Mouse (Mus musculus) gastrocnemius, postnatal 25 days (tissue): Measurements from ENCODE around the gene Chp2. TPM values are rescaled to one million over a fixed set of nuclear protein-coding genes. Genes with fewer than 3 reads are reported as not detected.
"Not testable (repeated sequence)": the region's sequence is repeated elsewhere in the genome, so short reads cannot be mapped to it uniquely, and the experiment has no call there.

Experiments
- DNase-seq: peaks from one replicate; pipeline ENCODE4 v3.0.0; 2022
- total RNA-seq, 2 experiments: library from RNA; stranded (reverse); gene quantifications; 1 replicate in 1 of 2; 2 replicates in 1 of 2; pipeline ENCODE4 v1.2.3; 2021

Gene Chp2
- total RNA-seq, 2 experiments from 2014 or later = 4.5 to 5.5 TPM

DNA sequence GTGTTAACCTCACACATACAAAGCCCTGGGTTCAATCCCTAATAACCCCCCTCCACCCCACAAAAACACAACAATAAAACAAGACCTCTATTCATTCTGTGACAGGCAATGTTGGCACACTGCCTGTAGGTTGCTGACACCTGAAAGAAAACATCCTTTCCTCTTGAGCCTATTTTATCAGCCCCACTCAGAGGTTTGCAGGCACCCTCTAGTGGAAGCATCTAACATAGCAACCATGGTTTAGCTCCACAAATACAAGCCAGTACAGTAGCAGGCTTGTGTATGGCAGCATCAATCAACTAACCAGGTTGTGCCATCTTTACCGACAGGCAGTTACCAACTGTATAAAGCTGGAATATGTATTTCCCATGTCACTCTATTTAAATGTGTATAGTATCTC lies 23.0 kb downstream of the Chp2 start:
- DNase-seq = no peak

- not testable (repeated sequence) for DNase-seq
Measured at GRCm38 (mm10) chr7:122242744-122243143, 23.4 kb downstream of the Chp2 start.

GRCm38 (mm10) chr7:122244166-122244565 lies 24.9 kb downstream of the Chp2 start:
- no peak for DNase-seq

DNA sequence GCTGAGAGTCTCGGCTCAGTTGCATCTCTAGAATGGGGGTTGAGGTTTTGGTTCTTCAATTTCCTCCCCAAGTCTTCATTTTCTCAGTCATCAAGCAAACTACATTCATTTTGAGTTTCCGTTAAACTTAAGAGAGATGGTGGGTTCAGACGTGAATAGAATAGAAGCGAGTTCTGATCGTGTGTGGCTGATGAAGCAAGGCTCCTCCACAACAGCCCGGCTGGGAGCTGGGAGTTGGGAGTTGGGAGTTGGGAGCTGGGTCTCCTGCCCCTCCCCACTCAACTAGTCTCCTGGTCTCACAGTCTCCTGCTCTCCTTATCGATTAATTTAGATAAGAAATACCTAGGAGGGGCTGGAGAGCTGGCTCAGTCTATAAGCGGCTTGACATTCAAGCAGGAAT lies 25.3 kb downstream of the Chp2 start:
- DNase-seq = no peak

GRCm38 (mm10) chr7:122245976-122246375 lies 26.7 kb downstream of the Chp2 start:
- DNase-seq = no peak

DNA sequence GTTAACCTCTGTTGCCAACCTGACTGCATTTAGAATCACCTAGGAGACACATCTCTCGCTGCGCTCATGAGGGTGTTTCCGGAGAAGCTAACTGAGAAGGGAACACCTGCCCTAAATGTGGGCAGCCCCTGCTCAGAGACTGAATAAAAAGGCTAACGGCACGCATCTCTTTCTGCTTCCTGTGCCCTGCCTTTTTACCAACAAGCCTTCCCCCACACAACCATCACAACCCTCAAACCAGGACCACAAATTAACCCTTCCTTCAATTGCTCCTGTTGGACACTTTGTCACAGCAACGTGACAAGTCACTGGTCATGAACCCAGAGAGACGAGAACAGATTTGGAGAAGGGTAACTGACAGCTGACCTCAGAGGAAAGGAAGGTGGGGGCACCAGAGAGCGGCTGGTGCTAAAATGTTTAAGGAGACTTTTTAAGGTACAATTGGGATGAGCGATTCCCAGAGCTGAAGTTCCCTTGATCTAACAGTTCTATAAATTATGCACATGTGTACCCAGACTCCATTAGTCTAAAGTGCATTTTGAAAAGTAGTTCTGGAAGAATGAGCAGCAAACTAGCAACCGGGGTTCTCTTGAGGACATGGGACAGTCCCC lies 28.1 kb downstream of the Chp2 start:
- DNase-seq = no peak

GRCm38 (mm10) chr7:122249321-122249821 lies 30.1 kb downstream of the Chp2 start:
- DNase-seq = no peak

GRCm38 (mm10) chr7:122251197-122252011 lies 32.1 kb downstream of the Chp2 start:
- DNase-seq = peak; percentile 40

DNA sequence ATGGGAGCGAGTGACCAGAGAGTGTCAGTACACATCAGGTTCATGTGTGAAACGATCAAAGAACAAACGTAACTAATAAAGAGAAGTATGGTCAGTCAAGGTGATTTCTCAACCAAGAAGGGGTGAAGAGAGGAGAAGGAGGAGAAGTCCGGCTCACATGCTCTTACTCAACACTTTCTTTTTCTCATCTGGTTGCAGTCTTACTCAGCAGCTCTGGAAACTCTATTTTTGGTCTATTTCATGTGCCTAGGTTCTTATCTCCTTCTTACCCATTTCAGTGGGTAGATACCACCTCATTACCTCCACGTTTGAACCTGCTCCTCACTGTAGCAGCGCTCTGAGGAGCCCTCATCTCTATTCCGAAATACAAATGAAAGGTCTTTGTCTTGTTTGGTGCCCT lies 37.4 kb downstream of the Chp2 start:
- no peak for DNase-seq

- no peak for DNase-seq
Measured at GRCm38 (mm10) chr7:122258521-122258920, 39.2 kb downstream of the Chp2 start.

DNA sequence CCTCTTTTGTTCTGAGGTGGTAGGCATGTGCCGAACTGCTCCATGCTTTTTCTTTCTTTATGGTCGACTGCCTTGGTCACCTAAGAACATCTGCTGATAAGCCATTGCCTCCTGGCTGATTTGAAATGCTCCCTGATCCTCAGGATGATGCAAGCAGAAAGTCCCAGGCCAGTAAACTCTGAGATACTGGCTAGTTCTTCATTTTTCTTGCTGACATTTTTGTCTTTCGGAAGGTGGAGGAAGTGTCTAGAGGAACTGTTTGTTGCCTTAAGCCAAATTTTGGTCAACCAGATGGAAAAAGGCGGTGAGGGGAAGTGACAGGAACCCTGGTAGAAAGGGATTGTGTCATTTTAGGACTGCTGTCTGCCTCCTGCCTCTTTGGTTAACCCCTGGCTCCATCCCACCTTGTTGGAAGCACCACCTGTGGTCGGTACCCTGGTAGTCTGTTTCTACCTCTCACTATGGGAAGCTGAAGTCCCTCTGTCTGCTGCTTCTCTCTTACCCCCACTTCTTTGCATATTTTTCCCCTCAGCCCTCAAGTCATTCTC lies 40.8 kb downstream of the Chp2 start:
- no peak for DNase-seq

DNA sequence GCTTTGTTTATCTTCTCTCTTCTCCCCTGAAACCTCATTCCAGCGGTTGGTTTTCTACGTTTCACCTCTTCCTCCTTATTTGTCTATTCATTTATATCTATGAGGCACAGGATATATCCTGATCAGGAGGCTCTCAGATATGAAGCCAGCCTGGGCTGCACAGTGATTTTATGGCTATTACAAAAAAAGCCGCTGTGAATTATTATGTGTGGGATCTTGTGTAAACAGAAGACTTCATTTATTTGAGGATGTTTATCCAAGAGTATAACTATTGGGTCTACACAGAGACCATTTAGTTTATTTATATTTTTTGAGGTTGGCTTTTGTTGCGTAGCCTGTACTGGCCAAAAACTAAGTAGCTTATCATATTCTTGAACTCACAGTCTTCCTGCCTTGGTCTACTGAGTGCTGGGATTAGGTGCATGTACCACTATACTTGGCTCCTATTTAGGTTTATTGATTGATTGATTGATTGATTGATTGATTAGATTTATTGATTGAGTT lies 49.7 kb downstream of the Chp2 start:
- DNase-seq = no peak

- DNase-seq = no peak
Measured at GRCm38 (mm10) chr7:122272334-122272733, 53.0 kb downstream of the Chp2 start.

Other genes starting within 250 kb of the Chp2 start
- gene Cog7, start 237.8 kb upstream of the Chp2 start, total RNA-seq = 1 to 10 TPM; 8.3 to 8.7 TPM
- 10 to 100 TPM; 13.2 to 22.4 TPM for gene Gga2, start 198.3 kb upstream of the Chp2 start, total RNA-seq
- gene Ubfd1, start 152.3 kb upstream of the Chp2 start, total RNA-seq = 10 to 100 TPM; 23.5 to 24.6 TPM
- 1 to 10 TPM; 5.4 to 6.8 TPM for gene Ears2, start 152.2 kb upstream of the Chp2 start, total RNA-seq
- 100 to 1,000 TPM; 694 to 706 TPM for gene Ndufab1, start 117.6 kb upstream of the Chp2 start, total RNA-seq
- under 1 TPM; 0.43 to 0.99 TPM for gene Palb2, start 86.5 kb upstream of the Chp2 start, total RNA-seq
- gene Dctn5, start 86.5 kb upstream of the Chp2 start, total RNA-seq = 10 to 100 TPM; 18.4 to 20.3 TPM
- under 1 TPM; 0.56 to 0.96 TPM for gene Plk1, start 60.1 kb upstream of the Chp2 start, total RNA-seq
- gene Ern2, start 33.3 kb upstream of the Chp2 start, total RNA-seq = not detected
- gene Prkcb, start 69.3 kb downstream of the Chp2 start, total RNA-seq = 1 to 10 TPM; 1.2 to 1.4 TPM